Mouse (Mus musculus) small intestine, adult 2 months (tissue): Measurements from ENCODE around the gene Ybx2.

ENCODE experiments used
- CTCF ChIP-seq: fragments of 200-500 bp; IDR thresholded peaks from 2 replicates; pipeline ENCODE4 v1.5.1; 2012; ENCODE audit warnings: low read depth, mild to moderate bottlenecking, control low read depth, inconsistent platforms, low read length, moderate library complexity, mixed read lengths; ENCODE audit not compliant: insufficient replicate concordance, insufficient read length; ENCODE audit errors: extremely low read depth
- POLR2A ChIP-seq: fragments of 200-500 bp; IDR thresholded peaks from 2 replicates; pipeline ENCODE4 v1.6.1; 2012; ENCODE audit warnings: low read depth, mild to moderate bottlenecking, control low read depth, inconsistent platforms, low read length, moderate library complexity

DNA sequence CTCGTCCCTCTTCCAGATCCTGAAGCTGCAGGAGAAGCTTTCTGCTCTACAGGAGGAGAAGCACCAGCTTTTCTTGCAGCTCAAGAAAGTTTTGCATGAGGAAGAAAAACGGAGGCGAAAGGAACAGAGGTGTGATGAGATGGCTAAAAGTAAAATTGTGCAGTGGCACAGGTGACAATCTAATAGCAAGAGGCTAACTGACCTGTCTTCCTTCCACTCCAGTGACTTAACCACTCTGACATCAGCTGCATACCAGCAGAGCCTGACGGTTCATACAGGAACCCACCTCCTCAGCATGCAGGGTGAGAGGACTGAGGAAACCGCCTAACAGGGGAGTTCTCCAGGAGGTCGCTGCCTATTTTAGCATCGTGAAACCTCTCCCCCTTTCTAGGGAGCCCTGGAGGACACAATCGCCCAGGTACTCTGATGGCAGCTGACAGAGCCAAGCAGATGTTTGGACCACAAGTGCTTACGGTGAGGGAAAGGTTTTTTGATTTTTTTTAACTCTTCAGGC lies 20.6 kb upstream of the Ybx2 start:
- TF ChIP-seq CTCF (no peak), POLR2A (no peak)
